Mouse (Mus musculus): ENCODE data around the gene Epha8.

Gene Epha8

GRCm38 (mm10) chr4:136907809-136908208, 48.8 kb downstream of the Epha8 start:
- no peak for DNase-seq (ENCODE audit: low spot score in 2 of 2)

- no peak for DNase-seq (ENCODE audit: low spot score in 2 of 2)
These were observed 49.6 kb downstream of the Epha8 start for GRCm38 (mm10) chr4:136907033-136907432.

- DNase-seq (ENCODE audit: low spot score in 2 of 2), result no peak
These were observed 51.7 kb downstream of the Epha8 start for GRCm38 (mm10) chr4:136904767-136905539.

- DNase-seq (ENCODE audit: low spot score in 2 of 2), result no peak
These were observed 57.5 kb downstream of the Epha8 start for GRCm38 (mm10) chr4:136899154-136899553.

GRCm38 (mm10) chr4:136898637-136899036, 58.0 kb downstream of the Epha8 start, which contains the start of gene C1qa:
Gene C1qa, minus strand, starts transcription at chr4:136898803.
- DNase-seq (ENCODE audit: low spot score in 2 of 2), result no peak

GRCm38 (mm10) chr4:136898084-136898598, 58.5 kb downstream of the Epha8 start:
- no peak for DNase-seq (ENCODE audit: low spot score in 2 of 2)

- no peak for DNase-seq (ENCODE audit: low spot score in 2 of 2)
These were observed 60.2 kb downstream of the Epha8 start for GRCm38 (mm10) chr4:136896461-136896860.

- DNase-seq (ENCODE audit: low spot score in 2 of 2), result no peak
These were observed 60.8 kb downstream of the Epha8 start for GRCm38 (mm10) chr4:136895861-136896260.

GRCm38 (mm10) chr4:136894821-136895220, 61.8 kb downstream of the Epha8 start:
- no peak for DNase-seq (ENCODE audit: low spot score in 2 of 2)

GRCm38 (mm10) chr4:136893691-136894543, 62.7 kb downstream of the Epha8 start:
- DNase-seq (ENCODE audit: low spot score in 2 of 2), result no peak

GRCm38 (mm10) chr4:136892811-136893210, 63.8 kb downstream of the Epha8 start, which contains the start of gene C1qc:
Gene C1qc, minus strand, starts transcription at chr4:136893065.
- DNase-seq (ENCODE audit: low spot score in 2 of 2), result no peak

GRCm38 (mm10) chr4:136892371-136892770, 64.2 kb downstream of the Epha8 start:
- no peak for DNase-seq (ENCODE audit: low spot score in 2 of 2)

GRCm38 (mm10) chr4:136891115-136891514, 65.5 kb downstream of the Epha8 start:
- no peak for DNase-seq (ENCODE audit: low spot score in 2 of 2)

- DNase-seq (ENCODE audit: low spot score in 2 of 2), result no peak
These were observed 66.6 kb downstream of the Epha8 start for GRCm38 (mm10) chr4:136889981-136890380.

GRCm38 (mm10) chr4:136887714-136888113, 68.9 kb downstream of the Epha8 start:
- DNase-seq (ENCODE audit: low spot score in 2 of 2), result no peak

- no peak for DNase-seq (ENCODE audit: low spot score in 2 of 2)
These were observed 70.5 kb downstream of the Epha8 start, which contains the start of gene C1qb for GRCm38 (mm10) chr4:136886101-136886500. Gene C1qb, minus strand, starts transcription at chr4:136886187.
